8 mouse cellular contexts compared by ENCODE assay signal in genomic region chr3:55587434-55587971, GRCm38 (mm10).
DNase-seq lines count a peak whose midpoint lies in the region; ATAC-seq and TF ChIP-seq lines count a peak whose summit lies in the region.
"Had no signal": no experiment of that assay in that cellular context is flagged by ENCODE, and none has a peak within 500 bp of the region (broad histone marks: within the 10 kb centered on the region; RNA-seq: fewer than 3 reads in every experiment).

No protein-coding gene starts in this region.

- H3K36me3 ChIP-seq in midbrain, embryonic 10.5 days: no peaks in the 10 kb centered on the region
- no peaks in the 10 kb centered on the region for H3K36me3 ChIP-seq in midbrain, postnatal 0 days (ENCODE audit: insufficient read depth, low read length)
- H3K36me3 ChIP-seq in forebrain, embryonic 13.5 days (ENCODE audit: poor library complexity, severe bottlenecking): no peaks in the 10 kb centered on the region
- H3K36me3 ChIP-seq in limb, embryonic 12.5 days: no peaks in the 10 kb centered on the region
- H3K36me3 ChIP-seq: liver, embryonic 12.5 days had no signal

- H3K4me2 ChIP-seq in midbrain, postnatal 0 days (ENCODE audit: low read depth, low read length, poor library complexity, severe bottlenecking): no peak overlapping the region
- peak overlapping the region; percentile 17; the same call in 1 of the 2 replicates for H3K4me2 ChIP-seq in forebrain, embryonic 13.5 days
- peak overlapping the region; percentile 46 for H3K4me2 ChIP-seq in limb, embryonic 12.5 days
- H3K4me2 ChIP-seq: liver, embryonic 12.5 days had no signal

- H3K27me3 ChIP-seq in midbrain, embryonic 10.5 days (ENCODE audit: low read depth, poor library complexity, severe bottlenecking): no peaks in the 10 kb centered on the region
- no peaks in the 10 kb centered on the region for H3K27me3 ChIP-seq in midbrain, postnatal 0 days (ENCODE audit: insufficient read depth, low read length)
- no peaks in the 10 kb centered on the region for H3K27me3 ChIP-seq in forebrain, embryonic 13.5 days
- no peaks in the 10 kb centered on the region for H3K27me3 ChIP-seq in limb, embryonic 12.5 days
- H3K27me3 ChIP-seq: liver, embryonic 12.5 days had no signal

- WGBS in midbrain, embryonic 10.5 days: 28% methylated on average over 12 of the region's 12 CpGs
- WGBS in midbrain, postnatal 0 days: 25% methylated on average over 12 of the region's 12 CpGs
- 16% methylated on average over 12 of the region's 12 CpGs for WGBS in forebrain, embryonic 13.5 days
- 9% methylated on average over 12 of the region's 12 CpGs for WGBS in limb, embryonic 12.5 days

- no peak overlapping the region for H3K9ac ChIP-seq in midbrain, postnatal 0 days (replicated peaks; ENCODE audit: low read length, poor library complexity, severe bottlenecking)
- no peak overlapping the region for H3K9ac ChIP-seq in forebrain, embryonic 13.5 days
- H3K9ac ChIP-seq in limb, embryonic 12.5 days (replicated peaks): no peak overlapping the region
- H3K9ac ChIP-seq: liver, embryonic 12.5 days had no signal

- H3K9me3 ChIP-seq in midbrain, embryonic 10.5 days (replicated peaks): no peaks in the 10 kb centered on the region
- H3K9me3 ChIP-seq in midbrain, postnatal 0 days (ENCODE audit: low read length): no peaks in the 10 kb centered on the region
- H3K9me3 ChIP-seq in forebrain, embryonic 13.5 days (replicated peaks): no peaks in the 10 kb centered on the region
- H3K9me3 ChIP-seq in limb, embryonic 12.5 days: no peaks in the 10 kb centered on the region
- H3K9me3 ChIP-seq: liver, embryonic 12.5 days had no signal

- peaks cover 52% of the 10 kb centered on the region for H3K4me1 ChIP-seq in midbrain, embryonic 10.5 days
- peaks cover 5% of the 10 kb centered on the region for H3K4me1 ChIP-seq in midbrain, postnatal 0 days (ENCODE audit: insufficient read depth, low read length)
- H3K4me1 ChIP-seq in forebrain, embryonic 13.5 days: peaks cover 25% of the 10 kb centered on the region
- peaks cover 47% of the 10 kb centered on the region for H3K4me1 ChIP-seq in limb, embryonic 12.5 days (replicated peaks)
- H3K4me1 ChIP-seq: liver, embryonic 12.5 days had no signal

- TF ChIP-seq CTCF in midbrain, postnatal 0 days (IDR thresholded peaks at IDR 0.05): no peak

- no peak for DNase-seq in midbrain, embryonic 10.5 days (ENCODE audit: low spot score)
- no peak for DNase-seq in midbrain, postnatal 0 days (ENCODE audit: low spot score)
- DNase-seq in thymus, postnatal 25 days: no peak
- DNase-seq in heart, postnatal 36 days: no peak
- DNase-seq in heart, postnatal 4 days: no peak

- H3K4me3 ChIP-seq in midbrain, embryonic 10.5 days: peak overlapping the region; percentile 32; the same call in 1 of the 2 replicates
- H3K4me3 ChIP-seq in midbrain, postnatal 0 days (ENCODE audit: low read depth, low read length): no peak overlapping the region
- no peak overlapping the region for H3K4me3 ChIP-seq in forebrain, embryonic 13.5 days
- H3K4me3 ChIP-seq in limb, embryonic 12.5 days (replicated peaks): no peak overlapping the region
- H3K4me3 ChIP-seq: liver, embryonic 12.5 days had no signal

- intact Hi-C loops in heart, postnatal 36 days (cut with DNase I): no loop called here

- peak overlapping the region; percentile 75 for H3K27ac ChIP-seq in midbrain, embryonic 10.5 days (replicated peaks)
- H3K27ac ChIP-seq in midbrain, postnatal 0 days (ENCODE audit: low read depth, low read length): no peak overlapping the region; the same call in 1 of the 2 replicates
- no peak overlapping the region for H3K27ac ChIP-seq in forebrain, embryonic 13.5 days
- peak overlapping the region; percentile 97 for H3K27ac ChIP-seq in limb, embryonic 12.5 days
- H3K27ac ChIP-seq: liver, embryonic 12.5 days had no signal

- no peak for ATAC-seq in midbrain, postnatal 0 days (ENCODE audit: low FRiP score)
- ATAC-seq in forebrain, embryonic 13.5 days: no peak; the same call in 1 of the 2 replicates
- ATAC-seq in limb, embryonic 12.5 days (ENCODE audit: insufficient number of reproducible peaks, insufficient read depth, low FRiP score, low TSS enrichment, low read depth): peak; percentile 29
- ATAC-seq: liver, embryonic 12.5 days had no signal

Comparison
In these comparisons a context has a peak if more than half of its experiments do, and no peak if none do; other contexts are left out.
1. H3K27ac ChIP-seq: peak in midbrain, embryonic 10.5 days (single experiment) and limb, embryonic 12.5 days (single experiment); none in midbrain, postnatal 0 days (single experiment) and forebrain, embryonic 13.5 days (single experiment).